Mouse (Mus musculus) MEL (cell line): ENCODE data around the gene Chd9. TPM values are rescaled to one million over a fixed set of nuclear protein-coding genes. Genes with fewer than 3 reads are reported as not detected.

ENCODE experiments used
- DNase-seq: peaks from one replicate; pipeline ENCODE4 v3.0.0; 2011; ENCODE audit warnings: low read depth, low spot score
- H3K27ac ChIP-seq: 2 replicates; pipeline ENCODE4 v1.5.1; 2012; ENCODE audit warnings: low read depth, mild to moderate bottlenecking, control low read depth, low read length, moderate library complexity; ENCODE audit not compliant: control insufficient read depth
- H3K27me3 ChIP-seq, 2 experiments: fragments of 150-350 bp in 1 of 2; sonication (generic) in 1 of 2; 2 replicates each; pipeline ENCODE4 v1.6.1; 2012; ENCODE audit warnings: low read length in 2 of 2, mild to moderate bottlenecking in 2 of 2, improper control_type of control experiment in 1 of 2, moderate library complexity in 1 of 2; ENCODE audit not compliant: insufficient read depth in 2 of 2, control insufficient read depth in 1 of 2
- H3K36me3 ChIP-seq, 2 experiments: 2 replicates each; pipeline ENCODE4 v1.6.1; 2012 to 2014; ENCODE audit warnings: low read length in 2 of 2, improper control_type of control experiment in 1 of 2, inconsistent platforms in 1 of 2, mild to moderate bottlenecking in 1 of 2; ENCODE audit not compliant: insufficient read depth in 2 of 2, control insufficient read depth in 1 of 2
- H3K4me1 ChIP-seq, 2 experiments: fragments of 150-350 bp in 1 of 2; sonication (generic) in 1 of 2; 2 replicates each; pipeline ENCODE4 v1.6.1; 2012; ENCODE audit warnings: low read length in 2 of 2, improper control_type of control experiment in 1 of 2, mild to moderate bottlenecking in 1 of 2; ENCODE audit not compliant: insufficient read depth in 2 of 2, control insufficient read depth in 1 of 2
- H3K4me3 ChIP-seq, 2 experiments: fragments of 150-350 bp in 1 of 2; sonication (generic) in 1 of 2; 2 replicates each; pipeline ENCODE4 v1.5.1; 2012; ENCODE audit warnings: low read depth in 2 of 2, low read length in 2 of 2, mild to moderate bottlenecking in 2 of 2, moderate library complexity in 2 of 2, control low read depth in 1 of 2, improper control_type of control experiment in 1 of 2; ENCODE audit not compliant: control insufficient read depth in 1 of 2, insufficient read depth in 1 of 2
- H3K79me2 ChIP-seq: 2 replicates; pipeline ENCODE4 v1.6.1; 2012; ENCODE audit warnings: mild to moderate bottlenecking, low read length, moderate library complexity; ENCODE audit not compliant: control insufficient read depth, poor library complexity, insufficient read depth
- H3K9ac ChIP-seq: 2 replicates; pipeline ENCODE4 v1.6.1; 2012; ENCODE audit warnings: low read depth, mild to moderate bottlenecking, control low read depth, low read length, moderate library complexity; ENCODE audit not compliant: control insufficient read depth, poor library complexity, severe bottlenecking
- H3K9me3 ChIP-seq: fragments of 150-350 bp; sonication (generic); replicated peaks from 2 replicates; pipeline ENCODE4 v1.6.1; 2012; ENCODE audit warnings: mild to moderate bottlenecking, low read length, improper control_type of control experiment, moderate library complexity; ENCODE audit not compliant: insufficient read depth
- CHD2 ChIP-seq: IDR thresholded peaks from 2 replicates; pipeline ENCODE4 v1.6.1; 2011; ENCODE audit warnings: low read length, improper control_type of control experiment
- ETS1 ChIP-seq: IDR thresholded peaks from 2 replicates; pipeline ENCODE4 v1.6.1; 2012; ENCODE audit warnings: low read depth, mild to moderate bottlenecking, inconsistent platforms, low read length, improper control_type of control experiment, moderate library complexity
- MAFK ChIP-seq: IDR thresholded peaks from 2 replicates; pipeline ENCODE4 v1.6.1; 2011; ENCODE audit warnings: low read depth, mild to moderate bottlenecking, low read length, improper control_type of control experiment, borderline replicate concordance
- MYB ChIP-seq: IDR thresholded peaks from 2 replicates; pipeline ENCODE4 v1.6.1; 2011; ENCODE audit warnings: mild to moderate bottlenecking, low read depth, low read length, improper control_type of control experiment
- NRF1 ChIP-seq: IDR thresholded peaks from 2 replicates; pipeline ENCODE4 v1.6.1; 2014; ENCODE audit warnings: low read depth, mild to moderate bottlenecking, inconsistent platforms, low read length, improper control_type of control experiment, moderate library complexity; ENCODE audit not compliant: poor library complexity, insufficient read depth, severe bottlenecking
- POLR2AphosphoS5 ChIP-seq: IDR thresholded peaks from 2 replicates; pipeline ENCODE4 v1.6.1; 2012; ENCODE audit warnings: low read depth, borderline replicate concordance, mild to moderate bottlenecking, inconsistent platforms, low read length, moderate library complexity, mixed read lengths
- SIN3A ChIP-seq: IDR thresholded peaks from 2 replicates; pipeline ENCODE4 v1.6.1; 2012; ENCODE audit warnings: low read length, improper control_type of control experiment, inconsistent platforms
- SMC3 ChIP-seq: IDR thresholded peaks from 2 replicates; pipeline ENCODE4 v1.6.1; 2011; ENCODE audit warnings: low read depth, low read length, improper control_type of control experiment
- TAL1 ChIP-seq: IDR thresholded peaks from 2 replicates; pipeline ENCODE4 v1.6.1; 2012; ENCODE audit warnings: mild to moderate bottlenecking, inconsistent platforms, low read length, moderate library complexity, mixed read lengths
- TCF12 ChIP-seq: IDR thresholded peaks from 2 replicates; pipeline ENCODE4 v1.6.1; 2014; ENCODE audit warnings: low read depth, mild to moderate bottlenecking, inconsistent platforms, low read length, improper control_type of control experiment, moderate library complexity
- USF2 ChIP-seq, 2 experiments: IDR thresholded peaks; 2 replicates each; pipeline ENCODE4 v1.6.1; 2011 to 2012; ENCODE audit warnings: improper control_type of control experiment in 2 of 2, low read length in 2 of 2, borderline replicate concordance in 1 of 2, inconsistent platforms in 1 of 2, low read depth in 1 of 2, mild to moderate bottlenecking in 1 of 2; ENCODE audit not compliant: insufficient read depth in 1 of 2
- ZMIZ1 ChIP-seq: IDR thresholded peaks from 2 replicates; pipeline ENCODE4 v1.6.1; 2012; ENCODE audit warnings: low read depth, mild to moderate bottlenecking, inconsistent platforms, low read length, improper control_type of control experiment, moderate library complexity
- ZNF384 ChIP-seq: IDR thresholded peaks from 2 replicates; pipeline ENCODE4 v1.6.1; 2012; ENCODE audit warnings: low read depth, mild to moderate bottlenecking, inconsistent platforms, low read length, improper control_type of control experiment
- polyA plus RNA-seq, 2 experiments: library from polyadenylated mRNA; stranded (reverse) in 1 of 2; unstranded in 1 of 2; fragments of >175 nt in 1 of 2; fragments of >200 nt in 1 of 2; gene quantifications; 2 replicates each; pipeline versions ENCODE4 v1.2.1 to v1.2.4; 2012; ENCODE audit warnings: low replicate concordance in 2 of 2, low read depth in 1 of 2; ENCODE audit not compliant: insufficient read length in 2 of 2, insufficient read depth in 1 of 2, missing spikeins in 1 of 2
- total RNA-seq: library from RNA; depleted of rRNA; stranded (reverse); fragments of 300-350 nt; gene quantifications from 2 replicates; pipeline ENCODE4 v1.2.3, GENCODE M21; 2012

Chd9 gene
- total and polyA plus RNA-seq, 3 experiments: 5.9 to 87.4 (median 40.3) TPM

- no peak for DNase-seq
- no peaks in the 10 kb centered on the region for H3K27me3 ChIP-seq
- no peak for TF ChIP-seq ETS1
- no peak for TF ChIP-seq NRF1
- TF ChIP-seq MAFK: no peak
- TF ChIP-seq CHD2: no peak
- no peak for TF ChIP-seq ZNF384
- no peak for TF ChIP-seq SMC3
- no peak for TF ChIP-seq ZMIZ1
- TF ChIP-seq, all 39 proteins: peak for 0
- Histone ChIP-seq H3K79me2 (no peaks in the 10 kb centered on the region), H3K36me3 (peaks cover 0 to 2% of the 10 kb centered on the region in 2 experiments; a peak in 2 of 4 replicates), H3K27ac (no peak overlapping the region), H3K9me3 (no peaks in the 10 kb centered on the region), H3K4me1 (peaks cover 0 to 4% of the 10 kb centered on the region in 2 experiments; a peak in 1 of 4 replicates), H3K9ac (no peak overlapping the region), H3K4me3 (no peak overlapping the region)
These were observed 40.2 kb downstream of the Chd9 start for GRCm38 (mm10) chr8:90868334-90868733.

- Histone ChIP-seq H3K27ac (no peak overlapping the region), H3K9me3 (no peaks in the 10 kb centered on the region), H3K36me3 (peaks cover 0 to 2% of the 10 kb centered on the region in 2 experiments; a peak in 2 of 4 replicates), H3K9ac (no peak overlapping the region), H3K27me3 (no peaks in the 10 kb centered on the region), H3K4me1 (0 out of 4 replicates have a peak, but pooled peaks cover 0 to 4% of the 10 kb centered on the region in 2 experiments), H3K4me3 (no peak overlapping the region), H3K79me2 (no peaks in the 10 kb centered on the region)
- DNase-seq: no peak
- TF ChIP-seq CHD2: no peak
- no peak for TF ChIP-seq USF2 (IDR thresholded peaks at IDR 0.05; ENCODE audit: borderline replicate concordance in 1 of 2, insufficient read depth in 1 of 2, low read depth in 1 of 2, low read length in 2 of 2)
- no peak for TF ChIP-seq SIN3A
- no peak for TF ChIP-seq MYB
- no peak for TF ChIP-seq MAFK
- TF ChIP-seq ETS1: no peak
- no peak for TF ChIP-seq TAL1
- no peak for TF ChIP-seq TCF12
- no peak for TF ChIP-seq NRF1
- no peak for TF ChIP-seq POLR2AphosphoS5
- TF ChIP-seq ZMIZ1: no peak
These were observed 41.1 kb downstream of the Chd9 start for GRCm38 (mm10) chr8:90869071-90869919.
